Mouse (Mus musculus): ENCODE data around the gene Rab20.
"Not testable (repeated sequence)": the region's sequence is repeated elsewhere in the genome, so short reads cannot be mapped to it uniquely, and the experiment has no call there.

DNA sequence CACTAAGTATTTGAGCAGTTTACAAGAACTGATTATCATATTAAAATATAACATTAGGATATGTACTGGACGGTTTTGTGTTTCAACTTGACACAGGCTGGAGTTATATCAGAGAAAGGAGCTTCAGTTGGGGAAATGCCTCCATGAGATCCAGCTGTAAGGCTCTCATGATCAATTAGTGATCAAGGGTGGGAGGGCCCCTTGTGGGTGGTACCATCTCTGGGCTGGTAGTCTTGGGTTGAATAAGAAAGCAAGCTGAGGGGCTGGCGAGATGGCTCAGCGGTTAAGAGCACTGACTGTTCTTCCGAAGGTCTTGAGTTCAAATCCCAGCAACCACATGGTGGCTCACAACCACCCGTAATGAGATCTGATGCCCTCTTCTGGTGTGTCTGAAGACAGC lies 12.0 kb downstream of the Rab20 start:
- TF ChIP-seq CTCF (IDR thresholded peaks at IDR 0.05; ENCODE audit: low read depth, low read length); POLR2A (IDR thresholded peaks at IDR 0.05; ENCODE audit: extremely low read depth, insufficient read depth, low read length): not testable (repeated sequence)

Data from liver, adult 2 months (tissue).